Mouse (Mus musculus) cerebellum, adult 9-11 months (tissue): ENCODE measurements around the gene Atp2b2.

ENCODE experiments used
- DNase-seq: peaks from one replicate; pipeline ENCODE4 v3.0.0; 2022

Atp2b2 gene

GRCm38 (mm10) chr6:114042332-114042731 is at the start of gene Atp2b2:
Gene Atp2b2 (minus strand): TSS chr6:114042613.
- DNase-seq = peak; percentile 64

GRCm38 (mm10) chr6:114089626-114090025 is 47.2 kb upstream of the Atp2b2 start:
- peak; percentile 38 for DNase-seq

GRCm38 (mm10) chr6:114087106-114087505 is 44.7 kb upstream of the Atp2b2 start:
- no peak for DNase-seq

- DNase-seq = peak; percentile 48
Measured at GRCm38 (mm10) chr6:114078556-114078955, 36.1 kb upstream of the Atp2b2 start.

DNA sequence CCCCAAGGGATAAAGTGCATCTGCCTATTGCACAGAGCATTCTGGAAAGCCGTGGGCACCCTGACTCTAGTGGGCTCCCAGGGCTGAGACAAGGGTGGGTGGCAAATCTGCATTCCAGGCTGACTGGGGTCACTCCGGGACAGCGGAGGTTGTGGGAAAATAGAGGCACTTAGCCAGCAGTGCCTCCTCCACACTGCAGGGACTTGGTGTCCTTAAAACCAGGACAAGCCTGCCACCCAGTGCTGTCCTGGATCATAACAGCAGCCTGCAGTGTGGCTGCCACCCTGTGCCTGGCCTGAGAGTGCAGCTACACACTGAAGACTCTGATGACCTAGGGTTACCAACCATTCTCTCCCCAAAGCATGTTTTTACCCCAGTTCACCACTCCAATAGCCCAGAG is 34.1 kb upstream of the Atp2b2 start:
- DNase-seq = peak; percentile 76

DNA sequence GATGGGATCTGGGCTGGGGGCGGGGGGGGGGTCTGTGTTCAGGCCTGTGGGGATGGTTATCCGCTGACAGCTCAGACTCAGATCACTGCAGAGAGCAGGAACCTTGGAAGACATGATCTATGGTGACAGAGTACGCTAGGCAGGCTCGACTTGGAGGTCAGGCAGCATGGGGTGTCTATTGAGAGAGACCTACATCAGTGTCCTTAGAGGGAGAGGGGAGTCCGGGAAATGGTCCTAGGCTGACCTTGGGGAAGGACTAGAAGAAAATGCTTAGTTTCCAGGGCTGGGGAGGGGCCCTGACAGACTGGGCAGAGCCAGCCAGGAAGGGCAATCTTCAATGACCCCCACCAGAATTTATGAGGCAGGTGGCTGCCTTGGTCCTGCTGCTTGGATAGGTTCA is 33.6 kb upstream of the Atp2b2 start:
- no peak for DNase-seq

- DNase-seq = no peak
Measured at GRCm38 (mm10) chr6:114074929-114075328, 32.5 kb upstream of the Atp2b2 start.

GRCm38 (mm10) chr6:114074256-114074655 is 31.8 kb upstream of the Atp2b2 start:
- DNase-seq = no peak

- DNase-seq = peak; percentile 72
Measured at GRCm38 (mm10) chr6:114071564-114071963, 29.2 kb upstream of the Atp2b2 start.

DNA sequence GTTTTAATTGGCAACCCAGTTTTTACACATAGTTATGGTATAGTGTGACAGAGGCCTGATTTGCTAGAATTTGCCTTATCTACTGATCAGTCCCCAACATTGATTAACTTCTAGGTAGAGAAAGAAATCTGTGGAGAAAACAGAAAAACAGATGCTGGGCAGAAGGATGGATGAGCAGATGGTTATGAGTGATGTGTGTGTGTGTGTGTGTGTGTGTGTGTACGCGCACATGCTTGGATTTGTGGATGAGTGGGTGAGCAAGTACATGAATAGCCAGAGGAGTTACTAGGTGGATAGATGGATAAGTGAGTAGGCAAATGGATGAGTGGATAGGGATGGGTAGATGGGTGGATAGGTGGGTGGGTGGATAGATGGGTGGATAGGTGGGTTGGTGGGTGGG is 20.7 kb upstream of the Atp2b2 start:
- DNase-seq = no peak

DNA sequence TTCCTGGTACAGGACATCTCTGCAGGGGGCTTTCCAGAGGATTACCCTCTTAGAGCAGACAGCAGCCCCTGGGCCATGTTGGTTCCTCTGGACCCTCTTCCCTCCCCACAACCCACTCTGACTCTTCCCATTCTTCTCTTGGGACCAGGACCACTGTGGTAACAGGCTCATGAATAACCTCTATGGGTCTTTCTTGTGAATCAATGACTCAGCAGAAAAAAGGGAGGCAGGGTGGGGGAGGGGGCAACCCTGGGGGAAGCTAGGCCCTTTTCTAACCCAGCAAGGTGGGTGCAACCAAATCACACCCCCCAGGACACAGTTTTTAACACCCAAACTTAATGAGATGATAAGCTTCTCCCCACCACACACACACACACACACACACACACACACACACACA is 20.3 kb upstream of the Atp2b2 start:
- DNase-seq = no peak

- no peak for DNase-seq
Measured at GRCm38 (mm10) chr6:114059206-114059605, 16.8 kb upstream of the Atp2b2 start.

DNA sequence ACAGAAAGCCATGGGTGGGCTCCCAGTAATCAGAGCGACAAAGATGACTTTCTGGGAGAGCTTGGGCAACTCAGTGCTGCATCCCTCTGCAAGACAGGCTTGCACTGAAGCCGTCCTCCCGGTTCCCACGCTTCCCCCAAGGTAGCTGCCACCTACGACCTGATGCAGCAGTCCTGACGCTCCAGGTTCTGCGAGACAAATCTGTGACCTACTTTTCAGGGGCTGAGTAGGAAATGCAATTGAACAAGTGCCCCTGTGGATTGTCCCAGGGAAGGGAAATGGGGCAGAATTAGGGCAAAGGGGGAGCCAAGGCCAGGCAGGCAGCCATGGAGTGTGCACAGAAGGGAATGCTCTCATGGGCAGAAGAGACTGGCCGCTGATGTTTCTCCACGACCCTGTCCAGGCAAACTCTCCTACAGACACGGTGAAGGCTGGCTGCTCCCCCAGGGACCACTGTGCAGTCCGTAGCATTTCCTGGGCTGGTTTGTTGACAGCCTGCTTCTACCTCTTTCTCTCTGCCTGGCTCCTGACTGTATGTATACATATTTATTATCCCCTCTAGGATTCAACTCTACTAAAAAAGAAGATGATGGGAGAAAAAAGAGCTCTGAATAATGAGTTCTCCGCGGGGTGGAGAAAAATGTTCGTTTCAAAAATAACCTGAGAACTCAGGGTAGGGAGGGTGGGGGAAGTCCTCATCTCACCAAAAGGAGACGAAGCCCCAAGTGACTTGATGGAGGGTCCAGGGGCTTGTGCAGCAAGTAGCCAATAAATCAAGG is 15.8 kb upstream of the Atp2b2 start:
- DNase-seq = peak; percentile 56

DNA sequence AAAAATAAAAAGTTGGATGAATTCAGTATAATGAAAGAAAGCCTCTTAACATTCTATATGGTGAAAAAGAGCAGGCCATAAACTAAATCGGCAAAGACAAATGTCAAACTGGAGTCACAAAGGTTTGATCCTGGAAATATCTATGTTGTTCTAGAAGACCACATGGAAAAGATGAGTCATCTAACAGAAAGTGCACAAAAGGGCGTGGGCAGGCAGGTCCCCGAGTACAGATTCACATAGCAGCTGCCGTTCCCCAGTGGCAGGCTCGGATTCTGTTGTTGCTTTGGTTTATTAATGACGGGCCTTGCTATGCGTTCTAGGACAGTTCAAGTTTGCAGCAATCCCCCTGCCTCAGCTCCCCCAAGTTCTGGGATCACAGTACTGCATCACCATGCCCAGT is 12.9 kb upstream of the Atp2b2 start:
- DNase-seq = no peak

- peak; percentile 56 for DNase-seq
Measured at GRCm38 (mm10) chr6:114044962-114045361, 2.5 kb upstream of the Atp2b2 start.

DNA sequence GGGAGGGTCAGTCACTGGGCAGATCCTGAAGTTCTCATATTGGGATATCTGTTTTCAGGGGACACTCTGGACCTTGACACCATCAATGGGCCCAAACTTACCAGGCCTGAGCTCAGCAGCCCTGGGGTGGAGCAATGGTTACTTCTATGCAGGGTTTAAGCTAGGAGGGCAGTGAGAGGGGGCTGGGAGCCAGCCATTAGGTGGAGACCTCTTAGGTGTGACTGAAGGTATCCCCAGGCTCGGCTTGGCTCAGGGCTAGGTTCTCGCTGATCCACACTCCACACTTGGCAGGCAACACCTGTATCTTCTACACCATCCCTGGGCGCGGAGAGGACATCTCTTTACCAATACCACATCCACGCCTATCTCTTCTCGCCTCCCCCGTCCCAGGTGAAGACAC is 423 bp upstream of the Atp2b2 start:
- peak; percentile 53 for DNase-seq

- peak; percentile 47 for DNase-seq
Measured at GRCm38 (mm10) chr6:114041911-114042284, 515 bp downstream of the Atp2b2 start.

GRCm38 (mm10) chr6:114041097-114041910 is 1.1 kb downstream of the Atp2b2 start:
- DNase-seq = peak; percentile 86

DNA sequence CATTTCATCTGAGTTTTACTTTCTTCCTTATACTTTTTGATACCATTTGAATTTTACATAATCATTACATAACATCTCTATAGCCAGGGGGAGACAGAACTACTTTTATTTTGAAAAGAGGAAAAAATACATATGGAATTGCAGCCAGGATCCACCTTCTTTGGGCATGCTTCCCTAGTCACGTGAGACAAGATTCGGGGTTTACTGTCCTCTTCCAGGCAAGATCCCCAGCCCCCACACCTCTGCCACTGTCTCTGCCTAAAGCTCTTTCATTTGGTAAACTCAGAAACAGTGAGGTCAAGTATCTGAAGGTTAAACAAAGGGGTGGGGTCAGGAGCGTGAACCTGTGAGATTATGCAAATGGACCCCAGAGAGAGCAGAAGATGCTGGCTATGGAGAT is 6.7 kb downstream of the Atp2b2 start:
- DNase-seq = no peak

DNA sequence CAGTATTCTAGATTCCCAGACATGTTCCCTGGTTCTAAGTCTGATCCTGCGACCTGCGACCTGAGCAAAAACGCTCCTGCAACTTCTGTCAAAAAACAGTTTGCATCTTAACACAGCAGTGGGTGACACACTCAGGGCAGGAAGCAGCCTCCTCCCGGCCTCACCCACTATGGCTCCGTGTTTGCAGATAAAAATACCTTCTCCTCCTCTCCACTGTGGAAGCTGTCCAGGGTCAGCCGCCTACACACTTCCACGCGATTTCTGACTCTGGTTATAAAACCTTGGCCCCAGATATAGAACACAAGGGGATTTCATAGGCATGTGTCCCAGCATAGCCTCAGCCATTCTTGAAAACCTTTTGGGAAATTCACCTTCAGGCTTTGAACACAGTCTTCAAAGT is 9.6 kb downstream of the Atp2b2 start:
- DNase-seq = peak; percentile 70

DNA sequence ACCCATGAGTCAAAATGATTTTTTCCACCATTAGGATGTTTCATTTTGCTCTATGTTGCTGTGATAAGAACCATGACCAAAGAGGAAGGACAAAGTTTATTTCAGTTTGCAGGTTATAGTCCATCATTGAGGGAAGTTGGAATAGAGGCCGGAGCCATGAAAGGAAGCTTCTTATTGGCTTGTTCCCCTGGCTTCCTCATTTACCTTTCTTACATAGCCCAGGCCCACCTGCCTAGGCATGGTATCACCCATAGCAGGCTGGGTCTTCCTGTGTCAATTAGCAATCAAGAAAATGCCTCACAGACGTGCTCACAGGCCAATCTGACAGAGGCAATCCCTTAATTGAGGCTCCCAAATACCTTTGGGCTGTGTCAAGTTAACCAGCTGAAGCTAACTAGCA is 18.6 kb downstream of the Atp2b2 start:
- DNase-seq = no peak

GRCm38 (mm10) chr6:114022104-114022503 is 20.3 kb downstream of the Atp2b2 start:
- DNase-seq = peak; percentile 57

DNA sequence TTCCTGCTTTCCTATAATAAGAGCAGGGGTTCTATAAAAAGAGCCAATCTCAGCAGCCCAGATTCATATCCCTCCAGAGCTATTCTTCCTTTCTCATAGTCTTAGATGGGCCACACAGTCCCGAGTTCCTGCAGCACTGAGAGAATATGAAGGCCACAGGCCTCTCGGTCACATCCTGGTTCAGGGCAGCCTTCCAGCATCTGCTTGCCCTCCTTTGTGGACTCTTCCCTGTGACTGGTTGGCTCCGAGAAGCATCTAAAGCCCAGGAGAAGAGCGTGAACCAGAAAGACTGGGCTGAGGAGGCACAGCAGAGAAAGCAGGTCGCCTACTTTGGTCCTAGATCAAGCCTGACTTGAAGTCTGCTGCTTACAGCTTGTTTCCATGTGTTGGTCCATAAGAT is 28.6 kb downstream of the Atp2b2 start:
- DNase-seq = no peak

GRCm38 (mm10) chr6:114012834-114013233 is 29.6 kb downstream of the Atp2b2 start:
- DNase-seq = peak; percentile 61
